Mouse (Mus musculus): ENCODE results near the gene Gm33815. TPM values are rescaled to one million over a fixed set of nuclear protein-coding genes. Genes with fewer than 3 reads are reported as not detected.
"Not testable (repeated sequence)": the region's sequence is repeated elsewhere in the genome, so short reads cannot be mapped to it uniquely, and the experiment has no call there.

The Gm33815 gene
- polyA plus RNA-seq (2016; fragmentation: Nextera tagmentation; extraction: Ambion mirVana), result not detected in 2 replicates

DNA sequence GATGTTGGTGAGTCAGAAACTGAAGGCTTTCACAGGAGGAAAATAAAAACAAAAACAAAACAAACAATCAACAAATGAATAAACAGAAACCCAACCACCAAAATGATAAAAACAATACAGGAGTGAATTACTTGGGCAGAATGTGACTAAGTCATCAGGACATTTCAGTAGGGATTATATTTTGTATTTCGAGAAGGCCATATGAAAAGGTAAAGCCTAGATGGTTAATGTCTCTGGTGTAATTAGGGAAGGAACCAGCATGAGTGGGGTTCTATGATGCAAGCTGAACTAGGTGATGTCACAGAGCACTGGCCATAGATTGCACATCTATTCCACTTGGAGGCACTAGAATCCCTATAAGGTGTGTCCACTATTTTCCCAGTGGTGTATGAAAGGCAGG is at the start of gene Gm33815:
Gene Gm33815 (plus strand): TSS at position 301 of the 400 bp plus-strand sequence.
- not testable (repeated sequence) for ATAC-seq (ENCODE audit: insufficient number of reproducible peaks, low FRiP score); H3K27me3 ChIP-seq (replicated peaks); H3K4me3 ChIP-seq; H3K27ac ChIP-seq (ENCODE audit: poor library complexity, severe bottlenecking); H3K36me3 ChIP-seq; H3K4me2 ChIP-seq; H3K9me3 ChIP-seq (replicated peaks); H3K4me1 ChIP-seq (replicated peaks); H3K9ac ChIP-seq
- WGBS, result no CpG with 5 or more reads among the region's 1 CpGs

Measured in heart, embryonic 12.5 days (tissue).